Mouse (Mus musculus): Measurements from ENCODE around the gene Thyn1.

- no peak for TF ChIP-seq CTCF (IDR thresholded peaks at IDR 0.05; ENCODE audit: extremely low read depth, insufficient read depth, insufficient read length, insufficient replicate concordance)
- no peak for TF ChIP-seq POLR2A (IDR thresholded peaks at IDR 0.05; ENCODE audit: low read depth, low read length)
Observed at GRCm38 (mm10) chr9:27005231-27005630, 5.7 kb downstream of the Thyn1 start.

Measured in spleen, adult 2 months (tissue).